Mouse (Mus musculus): ENCODE data around the gene Etfb. TPM values are rescaled to one million over a fixed set of nuclear protein-coding genes. Genes with fewer than 3 reads are reported as not detected.
"Not testable (repeated sequence)": the region's sequence is repeated elsewhere in the genome, so short reads cannot be mapped to it uniquely, and the experiment has no call there.

The Etfb gene
- polyA plus RNA-seq (2015; fragmentation: Nextera tagmentation; extraction: Ambion mirVana): 575 and 604 TPM in 2 replicates

GRCm38 (mm10) chr7:43443917-43444293, at the start of gene Etfb, which contains the start of gene Gm45233:
Etfb (plus strand) TSS chr7:43444083.
Gm45233 (plus strand) TSS chr7:43444128.
- Histone ChIP-seq H3K36me3 (ENCODE audit: insufficient read depth, low read length) (no peaks in the 10 kb centered on the region), H3K4me2 (ENCODE audit: low read length) (peak within 1 kb of the TSS; percentile 80), H3K4me1 (replicated peaks; ENCODE audit: insufficient read depth, low read length) (peaks cover 12% of the 10 kb centered on the region; the same call in 1 of the 2 replicates), H3K9ac (ENCODE audit: low read depth, low read length) (peak within 1 kb of the TSS; percentile 67), H3K27me3 (ENCODE audit: insufficient read depth, low read length) (no peaks in the 10 kb centered on the region), H3K9me3 (replicated peaks; ENCODE audit: low read length) (no peaks in the 10 kb centered on the region), H3K4me3 (replicated peaks; ENCODE audit: low read depth, low read length) (peak within 1 kb of the TSS; percentile 48), H3K27ac (peak within 1 kb of the TSS; percentile 99)
- peak; percentile 30; the same call in 1 of the 2 replicates for TF ChIP-seq CTCF (IDR thresholded peaks at IDR 0.05; ENCODE audit: low read depth)
- WGBS: under 1% methylated on average over 27 of the region's 27 CpGs
- ATAC-seq (replicated peaks; ENCODE audit: low FRiP score, low read depth) (peak; percentile 97), DNase-seq (ENCODE audit: low spot score) (peak; percentile 99)

GRCm38 (mm10) chr7:43399501-43399900, 44.4 kb upstream of the Etfb start:
- no peak for TF ChIP-seq CTCF (IDR thresholded peaks at IDR 0.05; ENCODE audit: low read depth)
- no peak overlapping the region for H3K4me3 ChIP-seq (replicated peaks; ENCODE audit: low read depth, low read length)
- H3K9ac ChIP-seq (ENCODE audit: low read depth, low read length): no peak overlapping the region
- H3K27ac ChIP-seq: no peak overlapping the region
- DNase-seq (ENCODE audit: low spot score) (no peak), ATAC-seq (replicated peaks; ENCODE audit: low FRiP score, low read depth) (no peak)
- no peaks in the 10 kb centered on the region for H3K27me3 ChIP-seq (ENCODE audit: insufficient read depth, low read length)
- no peaks in the 10 kb centered on the region for H3K9me3 ChIP-seq (replicated peaks; ENCODE audit: low read length)
- WGBS: 82% methylated on average over 2 of the region's 2 CpGs
- H3K4me2 ChIP-seq (ENCODE audit: low read length): no peak overlapping the region
- H3K36me3 ChIP-seq (ENCODE audit: insufficient read depth, low read length): no peaks in the 10 kb centered on the region
- no peaks in the 10 kb centered on the region for H3K4me1 ChIP-seq (replicated peaks; ENCODE audit: insufficient read depth, low read length)

- DNase-seq (ENCODE audit: low spot score) (no peak), ATAC-seq (replicated peaks; ENCODE audit: low FRiP score, low read depth) (no peak)
- no peaks in the 10 kb centered on the region for H3K27me3 ChIP-seq (ENCODE audit: insufficient read depth, low read length)
- H3K9me3 ChIP-seq (replicated peaks; ENCODE audit: low read length): no peaks in the 10 kb centered on the region
- H3K4me1 ChIP-seq (replicated peaks; ENCODE audit: insufficient read depth, low read length): no peaks in the 10 kb centered on the region
- 4% methylated on average over 2 of the region's 2 CpGs for WGBS
- no peak overlapping the region for H3K4me3 ChIP-seq (replicated peaks; ENCODE audit: low read depth, low read length)
- TF ChIP-seq CTCF (IDR thresholded peaks at IDR 0.05; ENCODE audit: low read depth): no peak
- no peak overlapping the region for H3K4me2 ChIP-seq (ENCODE audit: low read length)
- H3K9ac ChIP-seq (ENCODE audit: low read depth, low read length): no peak overlapping the region
- no peak overlapping the region for H3K27ac ChIP-seq
- no peaks in the 10 kb centered on the region for H3K36me3 ChIP-seq (ENCODE audit: insufficient read depth, low read length)
Observed at GRCm38 (mm10) chr7:43402718-43403117, 41.2 kb upstream of the Etfb start.

- Histone ChIP-seq H3K27me3 (ENCODE audit: insufficient read depth, low read length) (no peaks in the 10 kb centered on the region), H3K27ac (no peak overlapping the region), H3K36me3 (ENCODE audit: insufficient read depth, low read length) (no peaks in the 10 kb centered on the region), H3K4me2 (ENCODE audit: low read length) (no peak overlapping the region), H3K4me1 (replicated peaks; ENCODE audit: insufficient read depth, low read length) (no peaks in the 10 kb centered on the region), H3K9ac (ENCODE audit: low read depth, low read length) (no peak overlapping the region), H3K4me3 (replicated peaks; ENCODE audit: low read depth, low read length) (no peak overlapping the region), H3K9me3 (replicated peaks; ENCODE audit: low read length) (no peaks in the 10 kb centered on the region)
- 73% methylated on average over 3 of the region's 3 CpGs for WGBS
- ATAC-seq (replicated peaks; ENCODE audit: low FRiP score, low read depth): no peak
- DNase-seq (ENCODE audit: low spot score): no peak
- TF ChIP-seq CTCF (IDR thresholded peaks at IDR 0.05; ENCODE audit: low read depth): no peak
Observed at GRCm38 (mm10) chr7:43407573-43407972, 36.3 kb upstream of the Etfb start.

- ATAC-seq (replicated peaks; ENCODE audit: low FRiP score, low read depth) (peak; percentile 61; the same call in 1 of the 2 replicates), DNase-seq (ENCODE audit: low spot score) (peak; percentile 73)
- Histone ChIP-seq H3K27me3 (ENCODE audit: insufficient read depth, low read length) (no peaks in the 10 kb centered on the region), H3K9me3 (replicated peaks; ENCODE audit: low read length) (no peaks in the 10 kb centered on the region), H3K9ac (ENCODE audit: low read depth, low read length) (no peak within 1 kb of the TSS), H3K27ac (no peak within 1 kb of the TSS), H3K36me3 (ENCODE audit: insufficient read depth, low read length) (no peaks in the 10 kb centered on the region), H3K4me1 (replicated peaks; ENCODE audit: insufficient read depth, low read length) (no peaks in the 10 kb centered on the region), H3K4me3 (replicated peaks; ENCODE audit: low read depth, low read length) (no peak within 1 kb of the TSS), H3K4me2 (ENCODE audit: low read length) (no peak within 1 kb of the TSS)
- 30% methylated on average over 4 of the region's 4 CpGs for WGBS
- no peak for TF ChIP-seq CTCF (IDR thresholded peaks at IDR 0.05; ENCODE audit: low read depth)
Observed at GRCm38 (mm10) chr7:43408131-43408553, 35.7 kb upstream of the Etfb start, which contains the start of gene Siglecg. Siglecg (plus strand) TSS chr7:43408204.

- DNase-seq (ENCODE audit: low spot score): no peak
- Histone ChIP-seq H3K4me1 (replicated peaks; ENCODE audit: insufficient read depth, low read length) (no peaks in the 10 kb centered on the region), H3K4me2 (ENCODE audit: low read length) (no peak overlapping the region), H3K27ac (no peak overlapping the region), H3K4me3 (replicated peaks; ENCODE audit: low read depth, low read length) (no peak overlapping the region), H3K36me3 (ENCODE audit: insufficient read depth, low read length) (no peaks in the 10 kb centered on the region), H3K9me3 (replicated peaks; ENCODE audit: low read length) (no peaks in the 10 kb centered on the region), H3K27me3 (ENCODE audit: insufficient read depth, low read length) (no peaks in the 10 kb centered on the region), H3K9ac (ENCODE audit: low read depth, low read length) (no peak overlapping the region)
- ATAC-seq (replicated peaks; ENCODE audit: low FRiP score, low read depth): no peak
- 64% methylated on average over 3 of the region's 3 CpGs for WGBS
- TF ChIP-seq CTCF (IDR thresholded peaks at IDR 0.05; ENCODE audit: low read depth): no peak
Observed at GRCm38 (mm10) chr7:43409084-43409483, 34.8 kb upstream of the Etfb start.

- not testable (repeated sequence) for H3K4me1 ChIP-seq (replicated peaks; ENCODE audit: insufficient read depth, low read length); H3K9me3 ChIP-seq (replicated peaks; ENCODE audit: low read length); H3K4me3 ChIP-seq (replicated peaks; ENCODE audit: low read depth, low read length); H3K36me3 ChIP-seq (ENCODE audit: insufficient read depth, low read length); H3K27ac ChIP-seq; H3K9ac ChIP-seq (ENCODE audit: low read depth, low read length); H3K4me2 ChIP-seq (ENCODE audit: low read length); H3K27me3 ChIP-seq (ENCODE audit: insufficient read depth, low read length)
- 22% methylated on average over 4 of the region's 4 CpGs for WGBS
- DNase-seq (ENCODE audit: low spot score) (peak; percentile 22), ATAC-seq (replicated peaks; ENCODE audit: low FRiP score, low read depth) (peak; percentile 58; the same call in 1 of the 2 replicates)
Observed at GRCm38 (mm10) chr7:43411724-43412123, 32.2 kb upstream of the Etfb start.

All from kidney, postnatal 0 days (tissue).